Mouse (Mus musculus) layer of hippocampus, adult 9-11 months (tissue): ENCODE measurements around the gene Rbms3.

Experiments used
- DNase-seq: peaks from one replicate; pipeline ENCODE4 v3.0.0; 2022

Rbms3 gene

GRCm38 (mm10) chr9:116807166-116808081, 822.3 kb downstream of the Rbms3 start:
- DNase-seq, result no peak

- DNase-seq, result no peak
Measured at GRCm38 (mm10) chr9:116803292-116803731, 826.4 kb downstream of the Rbms3 start.

GRCm38 (mm10) chr9:116802602-116803001, 827.1 kb downstream of the Rbms3 start:
- DNase-seq, result no peak

GRCm38 (mm10) chr9:116795240-116795955, 834.3 kb downstream of the Rbms3 start:
- DNase-seq, result no peak

GRCm38 (mm10) chr9:116791850-116792249, 837.9 kb downstream of the Rbms3 start:
- DNase-seq, result no peak

- no peak for DNase-seq
Measured at GRCm38 (mm10) chr9:116786136-116787046, 843.3 kb downstream of the Rbms3 start.

GRCm38 (mm10) chr9:116771820-116772219, 857.9 kb downstream of the Rbms3 start:
- DNase-seq, result no peak

- no peak for DNase-seq
Measured at GRCm38 (mm10) chr9:116769358-116770054, 860.2 kb downstream of the Rbms3 start.

GRCm38 (mm10) chr9:116762395-116763025, 867.2 kb downstream of the Rbms3 start:
- no peak for DNase-seq

- no peak for DNase-seq
Measured at GRCm38 (mm10) chr9:116748857-116749584, 880.7 kb downstream of the Rbms3 start.

GRCm38 (mm10) chr9:116748346-116748745, 881.4 kb downstream of the Rbms3 start:
- DNase-seq, result no peak

- no peak for DNase-seq
Measured at GRCm38 (mm10) chr9:116746871-116747270, 882.8 kb downstream of the Rbms3 start.

- DNase-seq, result no peak
Measured at GRCm38 (mm10) chr9:116737786-116738185, 891.9 kb downstream of the Rbms3 start.

- DNase-seq, result no peak
Measured at GRCm38 (mm10) chr9:116729172-116729571, 900.5 kb downstream of the Rbms3 start.

- DNase-seq, result no peak
Measured at GRCm38 (mm10) chr9:116728655-116729054, 901.1 kb downstream of the Rbms3 start.

- no peak for DNase-seq
Measured at GRCm38 (mm10) chr9:116728093-116728492, 901.6 kb downstream of the Rbms3 start.

GRCm38 (mm10) chr9:116724581-116724980, 905.1 kb downstream of the Rbms3 start:
- DNase-seq, result no peak

- no peak for DNase-seq
Measured at GRCm38 (mm10) chr9:116703119-116703518, 926.6 kb downstream of the Rbms3 start.

GRCm38 (mm10) chr9:116702611-116703010, 927.1 kb downstream of the Rbms3 start:
- no peak for DNase-seq

GRCm38 (mm10) chr9:116701511-116702179, 928.1 kb downstream of the Rbms3 start:
- no peak for DNase-seq
